Mouse (Mus musculus): ENCODE measurements around the gene Zbtb7a.

Zbtb7a gene

GRCm38 (mm10) chr10:81138821-81139528 lies 4.0 kb downstream of the Zbtb7a start:
- no peak for DNase-seq (ENCODE audit: low spot score in 2 of 2)

DNA sequence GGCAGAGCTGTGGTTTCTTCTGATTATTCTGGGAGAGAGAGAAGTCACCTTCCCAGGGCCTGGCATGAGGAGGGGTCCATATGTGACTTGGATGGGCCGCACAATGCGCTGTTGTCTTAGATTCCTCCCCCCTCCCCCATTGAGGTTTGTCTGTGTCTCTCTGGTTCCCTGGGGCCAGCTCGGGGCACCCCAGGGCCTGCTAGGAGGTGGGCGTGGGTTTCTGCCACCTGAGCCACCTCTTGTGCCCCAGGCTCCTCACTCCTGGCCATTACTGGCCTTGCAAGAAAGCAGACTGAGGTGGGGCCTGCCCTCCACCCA lies 4.5 kb downstream of the Zbtb7a start:
- DNase-seq (ENCODE audit: low spot score in 2 of 2) = no peak

GRCm38 (mm10) chr10:81140005-81140404 lies 5.0 kb downstream of the Zbtb7a start:
- no peak for DNase-seq (ENCODE audit: low spot score in 2 of 2)

- DNase-seq (ENCODE audit: low spot score in 2 of 2) = no peak
Measured at GRCm38 (mm10) chr10:81140717-81141454, 5.9 kb downstream of the Zbtb7a start.

GRCm38 (mm10) chr10:81141455-81142210 lies 6.6 kb downstream of the Zbtb7a start:
- DNase-seq (ENCODE audit: low spot score in 2 of 2) = no peak

GRCm38 (mm10) chr10:81142551-81142981 lies 7.5 kb downstream of the Zbtb7a start:
- DNase-seq (ENCODE audit: low spot score in 2 of 2) = no peak

GRCm38 (mm10) chr10:81143157-81143633 lies 8.2 kb downstream of the Zbtb7a start:
- DNase-seq (ENCODE audit: low spot score in 2 of 2) = no peak

DNA sequence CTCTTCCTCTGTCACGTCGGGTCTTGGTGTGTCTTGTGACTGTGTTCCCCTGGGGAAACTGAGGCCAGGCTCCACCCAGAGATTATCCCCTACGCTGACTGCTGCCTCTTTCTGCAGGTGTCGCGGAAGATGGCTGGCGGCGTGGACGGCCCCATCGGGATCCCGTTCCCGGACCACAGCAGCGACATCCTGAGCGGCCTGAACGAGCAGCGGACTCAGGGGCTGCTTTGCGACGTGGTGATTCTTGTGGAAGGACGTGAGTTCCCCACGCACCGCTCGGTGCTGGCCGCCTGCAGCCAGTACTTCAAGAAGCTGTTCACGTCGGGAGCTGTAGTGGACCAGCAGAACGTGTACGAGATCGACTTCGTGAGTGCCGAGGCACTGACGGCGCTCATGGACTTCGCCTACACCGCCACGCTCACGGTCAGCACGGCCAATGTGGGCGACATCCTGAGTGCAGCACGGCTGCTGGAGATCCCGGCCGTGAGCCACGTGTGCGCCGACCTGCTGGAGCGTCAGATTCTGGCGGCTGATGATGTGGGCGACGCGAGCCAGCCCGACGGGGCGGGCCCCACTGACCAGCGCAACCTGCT lies 8.9 kb downstream of the Zbtb7a start:
- no peak for DNase-seq (ENCODE audit: low spot score in 2 of 2)

DNA sequence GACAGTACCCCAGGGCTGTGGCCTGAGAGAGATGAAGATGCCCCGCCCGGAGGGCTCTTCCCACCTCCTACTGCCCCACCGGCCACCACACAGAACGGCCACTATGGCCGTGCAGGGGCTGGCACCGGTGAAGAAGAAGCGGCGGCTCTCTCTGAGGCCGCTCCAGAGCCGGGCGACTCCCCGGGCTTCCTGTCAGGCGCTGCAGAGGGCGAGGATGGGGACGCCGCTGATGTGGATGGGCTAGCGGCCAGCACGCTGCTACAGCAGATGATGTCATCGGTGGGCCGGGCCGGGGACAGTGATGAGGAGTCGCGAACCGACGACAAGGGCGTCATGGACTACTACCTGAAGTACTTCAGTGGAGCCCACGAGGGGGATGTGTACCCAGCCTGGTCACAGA lies 9.6 kb downstream of the Zbtb7a start:
- no peak for DNase-seq (ENCODE audit: low spot score in 2 of 2)

- no peak for DNase-seq (ENCODE audit: low spot score in 2 of 2)
Measured at GRCm38 (mm10) chr10:81145307-81145706, 10.3 kb downstream of the Zbtb7a start.

GRCm38 (mm10) chr10:81145778-81146177 lies 10.8 kb downstream of the Zbtb7a start:
- DNase-seq (ENCODE audit: low spot score in 2 of 2) = no peak

DNA sequence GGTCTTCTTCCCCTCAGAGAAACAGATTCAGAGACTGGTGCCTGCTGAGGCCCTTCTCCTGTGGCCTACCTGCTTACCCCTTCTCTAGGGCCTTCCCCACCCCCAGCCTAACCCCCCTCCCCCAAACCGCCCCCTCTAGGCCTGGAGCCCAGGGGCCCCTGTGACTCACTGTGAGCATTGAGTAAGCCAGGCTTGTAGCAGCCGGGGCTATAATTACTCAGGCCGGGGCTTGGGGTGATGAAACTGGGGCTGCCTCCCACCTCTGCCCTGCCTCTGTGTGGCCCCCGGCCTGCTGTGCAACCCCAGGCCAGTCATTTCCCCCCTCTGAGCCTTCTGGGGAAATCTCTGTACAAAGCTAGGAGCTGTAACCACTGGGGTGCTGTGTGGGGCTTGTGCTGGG lies 11.3 kb downstream of the Zbtb7a start:
- DNase-seq (ENCODE audit: low spot score in 2 of 2) = no peak

GRCm38 (mm10) chr10:81151261-81151660 lies 16.2 kb downstream of the Zbtb7a start:
- DNase-seq (ENCODE audit: low spot score in 2 of 2) = no peak

DNA sequence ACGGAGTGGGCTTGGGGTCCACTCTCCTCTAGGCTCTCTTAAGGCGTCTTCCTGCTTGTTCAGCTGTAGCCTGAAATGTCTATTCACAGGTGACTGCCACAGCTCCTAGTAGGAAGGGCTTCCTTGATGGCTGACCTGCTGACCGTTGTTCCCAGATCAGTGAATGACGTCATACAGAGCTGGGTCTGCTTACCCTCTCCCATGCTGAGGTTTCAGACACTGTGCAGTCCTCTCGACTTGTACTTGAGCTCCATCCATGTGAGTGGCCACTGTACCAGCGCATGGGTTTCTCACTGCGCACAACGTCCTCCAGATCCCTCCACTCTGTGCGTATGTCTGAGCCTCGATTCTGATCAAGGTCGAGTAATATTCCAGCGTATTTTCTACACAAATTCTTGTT lies 17.6 kb downstream of the Zbtb7a start:
- DNase-seq (ENCODE audit: low spot score in 2 of 2) = no peak

DNA sequence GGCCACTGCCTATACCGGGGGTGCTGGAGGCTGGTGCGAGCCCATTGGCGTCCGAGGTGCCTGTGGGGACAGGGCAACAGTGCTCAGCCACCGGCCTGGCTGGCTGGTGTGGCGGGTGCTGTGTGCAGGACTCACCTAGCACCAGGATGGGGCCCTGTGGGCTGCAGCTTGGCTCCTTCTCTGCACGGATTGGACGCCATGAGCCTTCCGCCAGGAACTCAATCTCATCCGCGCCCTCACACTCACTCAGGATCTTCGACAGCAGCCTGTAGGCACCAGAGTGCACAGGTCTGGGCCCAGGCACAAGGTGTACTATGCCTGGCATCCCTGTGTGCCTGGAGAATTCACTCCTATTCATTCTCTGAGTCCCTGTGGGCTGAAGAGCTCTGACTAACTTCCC lies 19.3 kb downstream of the Zbtb7a start:
- no peak for DNase-seq (ENCODE audit: low spot score in 2 of 2)

GRCm38 (mm10) chr10:81154736-81155135 lies 19.7 kb downstream of the Zbtb7a start:
- DNase-seq (ENCODE audit: low spot score in 2 of 2) = no peak

GRCm38 (mm10) chr10:81161602-81162317 lies 26.7 kb downstream of the Zbtb7a start:
- no peak for DNase-seq (ENCODE audit: low spot score in 2 of 2)

- DNase-seq (ENCODE audit: low spot score in 2 of 2) = no peak
Measured at GRCm38 (mm10) chr10:81162318-81162652, 27.3 kb downstream of the Zbtb7a start.

GRCm38 (mm10) chr10:81165118-81165517 lies 30.1 kb downstream of the Zbtb7a start:
- DNase-seq (ENCODE audit: low spot score in 2 of 2) = no peak

DNA sequence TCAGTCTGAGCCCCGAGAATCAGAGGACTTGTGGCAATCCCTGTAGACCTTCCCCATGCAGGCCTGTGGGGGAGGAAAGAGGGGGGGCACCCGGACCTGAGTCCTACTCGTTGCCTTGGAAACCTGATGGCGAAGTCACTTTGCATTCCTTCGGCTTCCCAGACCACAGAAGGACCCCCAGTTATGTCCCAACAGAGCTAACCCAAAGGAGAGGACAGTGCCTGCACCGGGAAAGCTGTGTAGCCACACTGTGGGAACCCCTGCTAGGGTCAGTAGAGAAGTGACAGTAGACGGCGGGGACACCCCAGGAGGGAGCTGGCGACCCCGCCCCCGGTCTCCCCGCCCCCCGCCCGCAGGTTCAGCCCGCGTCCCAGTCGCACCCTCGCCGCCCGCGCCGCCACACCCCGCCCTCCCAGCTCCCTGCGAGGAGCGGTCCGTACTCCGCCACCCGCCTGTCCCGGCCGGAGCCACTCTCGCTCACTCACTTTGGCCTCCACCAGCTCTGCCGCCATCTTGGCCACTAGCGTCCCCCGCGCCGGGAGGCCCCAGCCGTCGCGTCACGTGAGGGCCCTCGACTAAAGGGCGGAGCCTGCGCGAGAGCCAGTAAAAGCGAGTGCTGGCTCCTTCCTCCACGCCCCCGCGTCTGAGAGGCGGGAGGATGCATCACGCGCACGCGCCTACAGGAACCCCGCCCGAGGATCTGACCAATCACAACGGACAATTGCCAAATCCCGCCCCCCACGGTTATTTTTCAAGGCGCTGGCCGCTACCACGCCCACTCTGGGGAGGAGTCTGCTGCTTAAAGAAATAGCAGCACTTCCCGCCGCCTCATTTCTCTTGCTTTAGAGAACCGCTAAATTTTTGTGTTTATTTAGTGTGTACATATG lies 32.4 kb downstream of the Zbtb7a start, which contains the start of gene Pias4:
TSS of gene Pias4 (minus strand) at position 724 of the 887 bp plus-strand sequence.
- DNase-seq (ENCODE audit: low spot score in 2 of 2) = peak; percentile 100

GRCm38 (mm10) chr10:81168087-81168431 lies 33.0 kb downstream of the Zbtb7a start:
- DNase-seq (ENCODE audit: low spot score in 2 of 2) = no peak
